In genomic region chr16:58446281-58447259, GRCm38 (mm10) we compare ENCODE assay signal across 17 mouse cellular contexts. TPM values are rescaled to one million over a fixed set of nuclear protein-coding genes. Genes with fewer than 3 reads are reported as not detected.
A peak's percentile ranks its signal among the peaks of the same experiment; 100 is the strongest.
DNase-seq lines count a peak whose midpoint lies in the region; ATAC-seq and TF ChIP-seq lines count a peak whose summit lies in the region.
"Had no signal": no experiment of that assay in that cellular context is flagged by ENCODE, and none has a peak within 500 bp of the region (broad histone marks: within the 10 kb centered on the region; RNA-seq: fewer than 3 reads in every experiment).

No protein-coding gene starts in this region.

- no peaks in the 10 kb centered on the region for H3K27me3 ChIP-seq in heart, embryonic 10.5 days (ENCODE audit: insufficient read depth, poor library complexity, severe bottlenecking)
- H3K27me3 ChIP-seq in lung, embryonic 16.5 days (ENCODE audit: control insufficient read depth, insufficient read depth, low read depth, low read length): no peaks in the 10 kb centered on the region
- H3K27me3 ChIP-seq in stomach, embryonic 15.5 days (replicated peaks): no peaks in the 10 kb centered on the region
- H3K27me3 ChIP-seq: embryonic facial prominence, embryonic 12.5 days; limb, embryonic 12.5 days; midbrain, embryonic 13.5 days had no signal

- H3K4me3 ChIP-seq in heart, embryonic 10.5 days: no peak overlapping the region
- H3K4me3 ChIP-seq in lung, embryonic 16.5 days (ENCODE audit: low read length): no peak overlapping the region
- no peak overlapping the region for H3K4me3 ChIP-seq in lung, adult 2 months (replicated peaks; ENCODE audit: extremely low read depth, low read depth, low read length)
- no peak overlapping the region for H3K4me3 ChIP-seq in stomach, embryonic 15.5 days (replicated peaks)
- H3K4me3 ChIP-seq: embryonic facial prominence, embryonic 12.5 days; gastrocnemius, adult 2 months; limb, embryonic 12.5 days; midbrain, embryonic 13.5 days had no signal

- 85% methylated on average over 4 of the region's 4 CpGs for WGBS in heart, embryonic 10.5 days
- 64% methylated on average over 4 of the region's 4 CpGs for WGBS in lung, embryonic 16.5 days
- WGBS in lung, adult 2 months: 68% methylated on average over 4 of the region's 4 CpGs
- WGBS in stomach, embryonic 15.5 days: 79% methylated on average over 4 of the region's 4 CpGs

- no peak overlapping the region for H3K4me2 ChIP-seq in lung, embryonic 16.5 days (ENCODE audit: low read depth, low read length)
- H3K4me2 ChIP-seq in stomach, embryonic 15.5 days: no peak overlapping the region
- H3K4me2 ChIP-seq: embryonic facial prominence, embryonic 12.5 days; limb, embryonic 12.5 days; midbrain, embryonic 13.5 days had no signal

- no peak for TF ChIP-seq POLR2A in lung, adult 2 months (IDR thresholded peaks at IDR 0.05; ENCODE audit: borderline replicate concordance, extremely low read depth, low read depth, low read length)
- TF ChIP-seq POLR2A in brain, embryonic 14.5 days (IDR thresholded peaks at IDR 0.05; ENCODE audit: borderline replicate concordance, extremely low read depth, insufficient read depth, insufficient read length, poor library complexity, severe bottlenecking): no peak

- no peak overlapping the region for H3K9ac ChIP-seq in lung, embryonic 16.5 days (ENCODE audit: low read length)
- no peak overlapping the region for H3K9ac ChIP-seq in stomach, embryonic 15.5 days
- H3K9ac ChIP-seq: embryonic facial prominence, embryonic 12.5 days; limb, embryonic 12.5 days; midbrain, embryonic 13.5 days had no signal

- intact Hi-C loops in heart, postnatal 14 days (cut with DNase I): no loop called here

- no peaks in the 10 kb centered on the region for H3K4me1 ChIP-seq in heart, embryonic 10.5 days
- H3K4me1 ChIP-seq in lung, embryonic 16.5 days (replicated peaks; ENCODE audit: control insufficient read depth, insufficient read depth, low read length): peaks cover 4% of the 10 kb centered on the region; the same call in 1 of the 2 replicates
- no peaks in the 10 kb centered on the region for H3K4me1 ChIP-seq in lung, adult 2 months (ENCODE audit: control insufficient read depth, insufficient read depth, low read length)
- H3K4me1 ChIP-seq in stomach, embryonic 15.5 days: no peaks in the 10 kb centered on the region
- H3K4me1 ChIP-seq: embryonic facial prominence, embryonic 12.5 days; midbrain, embryonic 13.5 days had no signal

- no peak overlapping the region for H3K27ac ChIP-seq in heart, embryonic 10.5 days
- H3K27ac ChIP-seq in lung, embryonic 16.5 days (ENCODE audit: low read length): peak overlapping the region; percentile 79
- H3K27ac ChIP-seq in stomach, embryonic 15.5 days: 0 out of 2 replicates have a peak overlapping the region, but pooled peaks have one; percentile 16
- H3K27ac ChIP-seq: embryonic facial prominence, embryonic 12.5 days; gastrocnemius, adult 2 months; limb, embryonic 12.5 days; macrophage; midbrain, embryonic 13.5 days had no signal

- peak; percentile 87 for ATAC-seq in lung, embryonic 16.5 days (ENCODE audit: low read depth)
- ATAC-seq in stomach, embryonic 15.5 days (ENCODE audit: insufficient read depth, low FRiP score, low read depth): peak; percentile 87
- ATAC-seq: midbrain, embryonic 13.5 days had no signal

- H3K36me3 ChIP-seq in heart, embryonic 10.5 days: peaks cover 22% of the 10 kb centered on the region; the same call in 1 of the 2 replicates
- H3K36me3 ChIP-seq in lung, embryonic 16.5 days (ENCODE audit: control insufficient read depth, insufficient read depth, low read length): peaks cover 5% of the 10 kb centered on the region
- peaks cover 4% of the 10 kb centered on the region; the same call in 1 of the 2 replicates for H3K36me3 ChIP-seq in stomach, embryonic 15.5 days

- no peak for TF ChIP-seq CTCF in lung, adult 2 months (IDR thresholded peaks at IDR 0.05; ENCODE audit: insufficient read depth, low read length)
- peak; percentile 3; the same call in 1 of the 2 replicates for TF ChIP-seq CTCF in brain, embryonic 14.5 days (IDR thresholded peaks at IDR 0.05; ENCODE audit: borderline replicate concordance, extremely low read depth, insufficient read depth, insufficient read length)

- H3K9me3 ChIP-seq in heart, embryonic 10.5 days: no peaks in the 10 kb centered on the region
- no peaks in the 10 kb centered on the region for H3K9me3 ChIP-seq in lung, embryonic 16.5 days (ENCODE audit: control insufficient read depth, low read length)
- no peaks in the 10 kb centered on the region for H3K9me3 ChIP-seq in stomach, embryonic 15.5 days
- H3K9me3 ChIP-seq: embryonic facial prominence, embryonic 12.5 days; limb, embryonic 12.5 days; midbrain, embryonic 13.5 days had no signal

- peak; percentile 35 for DNase-seq in heart, embryonic 10.5 days (ENCODE audit: low spot score)
- no peak for DNase-seq in heart, postnatal 14 days
- DNase-seq in lung, adult 2 months: no peak
- peak; percentile 33 for DNase-seq in brain, embryonic 14.5 days (ENCODE audit: low read depth)
- DNase-seq in thymus, postnatal 25 days: no peak
- no peak for DNase-seq in thymus, postnatal 36 days
- DNase-seq: cerebellum, adult 11 months; cerebellum, postnatal 25 days; gastrocnemius, adult 2 months; right cerebral cortex, postnatal 25 days; thymus, adult 2 months had no signal

RNA-seq across cellular contexts. Expression of gene Dcbld2, which starts 38.3 kb away (rescaled TPM):
- 12.2 and 13.2 TPM in 2 replicates for polyA plus RNA-seq in heart, embryonic 10.5 days (2016; fragmentation: Nextera tagmentation; extraction: Ambion mirVana)
- total RNA-seq in heart, postnatal 14 days (2021): 10 to 100 TPM; 21.7 to 23.5 TPM
- 6.2 and 7.0 TPM in 2 replicates for polyA plus RNA-seq in lung, embryonic 16.5 days (2015; fragmentation: Nextera tagmentation; extraction: Ambion mirVana)
- polyA plus RNA-seq in lung, adult 2 months (2012; rRNA removed): 10.6 and 14.0 TPM in 2 replicates
- polyA plus RNA-seq in brain, embryonic 14.5 days (2012; rRNA removed): 20.2 and 31.6 TPM in 2 replicates
- polyA plus RNA-seq in stomach, embryonic 15.5 days (2015; fragmentation: Nextera tagmentation; extraction: Ambion mirVana): 8.6 and 9.2 TPM in 2 replicates

Comparison
In these comparisons a context has a peak if more than half of its experiments do, and no peak if none do; other contexts are left out.
1. DNase-seq: peak in heart, embryonic 10.5 days (single experiment) and brain, embryonic 14.5 days (single experiment); none in heart, postnatal 14 days (0 of 2), lung, adult 2 months (single experiment), thymus, postnatal 25 days (single experiment) and thymus, postnatal 36 days (0 of 2).